Mouse (Mus musculus) liver, adult 2 months (tissue): ENCODE measurements around the gene Cenpi. TPM values are rescaled to one million over a fixed set of nuclear protein-coding genes. Genes with fewer than 3 reads are reported as not detected.

Source experiments
- DNase-seq: peaks from one replicate; pipeline ENCODE4 v3.0.0-alpha.2; 2011; ENCODE audit warnings: low read depth, low spot score; ENCODE audit errors: extremely low read depth
- H3K27ac ChIP-seq: fragments of 200-500 bp; replicated peaks from 2 replicates; pipeline ENCODE4 v1.5.1; 2012; ENCODE audit warnings: low read depth, mild to moderate bottlenecking, control low read depth, inconsistent platforms, low read length; ENCODE audit not compliant: insufficient read depth
- H3K27me3 ChIP-seq: fragments of 200-500 bp; 2 replicates; pipeline ENCODE4 v1.6.1; 2012; ENCODE audit warnings: mild to moderate bottlenecking, moderate library complexity, low read length, inconsistent platforms; ENCODE audit not compliant: control insufficient read depth, insufficient read depth
- H3K36me3 ChIP-seq: fragments of 200-500 bp; 2 replicates; pipeline ENCODE4 v1.6.1; 2012; ENCODE audit warnings: low read length, inconsistent platforms; ENCODE audit not compliant: control insufficient read depth, insufficient read depth
- H3K4me1 ChIP-seq: fragments of 200-500 bp; 2 replicates; pipeline ENCODE4 v1.6.1; 2011; ENCODE audit warnings: low read length; ENCODE audit not compliant: control insufficient read depth, insufficient read depth
- H3K4me3 ChIP-seq: fragments of 200-500 bp; 2 replicates; pipeline ENCODE4 v1.5.1; 2011; ENCODE audit warnings: low read depth, mild to moderate bottlenecking, control low read depth, low read length, moderate library complexity; ENCODE audit not compliant: insufficient read depth
- H3K79me2 ChIP-seq: fragments of 200-500 bp; 2 replicates; pipeline ENCODE4 v1.6.1; 2012; ENCODE audit warnings: inconsistent platforms, mild to moderate bottlenecking, low read length, moderate library complexity; ENCODE audit not compliant: control insufficient read depth, insufficient read depth
- H3K9ac ChIP-seq: fragments of 200-500 bp; 2 replicates; pipeline ENCODE4 v1.6.1; 2012; ENCODE audit warnings: low read depth, mild to moderate bottlenecking, control low read depth, inconsistent platforms, low read length
- CTCF ChIP-seq: fragments of 200-500 bp; IDR thresholded peaks from 2 replicates; pipeline ENCODE4 v1.5.1; 2011; ENCODE audit warnings: low read depth, low read length, control low read depth
- POLR2A ChIP-seq: fragments of 200-500 bp; IDR thresholded peaks from 2 replicates; pipeline ENCODE4 v1.6.1; 2011; ENCODE audit warnings: low read length, control low read depth; ENCODE audit not compliant: insufficient read depth; ENCODE audit errors: extremely low read depth
- WGBS: fragments of 180-500 bp; shearing (Covaris S2); methylation state at CpG from one replicate; pipeline ENCODE4 v1.1.7; 2018; 5-methylcytosine and 5-hydroxymethylcytosine counted together
- polyA plus RNA-seq: library from polyadenylated mRNA; depleted of rRNA; stranded (reverse); fragments of >200 nt; gene quantifications from 2 replicates; pipeline ENCODE4 v1.2.3, GENCODE M21; 2012; rRNA removed
- total RNA-seq: library from RNA; depleted of rRNA; stranded (reverse); fragments of >200 nt; gene quantifications from 2 replicates; pipeline ENCODE4 v1.2.3, GENCODE M21; 2014; rRNA removed

Gene Cenpi
- total and polyA plus RNA-seq, 2 experiments: 0.18 TPM; not detected in 1

DNA sequence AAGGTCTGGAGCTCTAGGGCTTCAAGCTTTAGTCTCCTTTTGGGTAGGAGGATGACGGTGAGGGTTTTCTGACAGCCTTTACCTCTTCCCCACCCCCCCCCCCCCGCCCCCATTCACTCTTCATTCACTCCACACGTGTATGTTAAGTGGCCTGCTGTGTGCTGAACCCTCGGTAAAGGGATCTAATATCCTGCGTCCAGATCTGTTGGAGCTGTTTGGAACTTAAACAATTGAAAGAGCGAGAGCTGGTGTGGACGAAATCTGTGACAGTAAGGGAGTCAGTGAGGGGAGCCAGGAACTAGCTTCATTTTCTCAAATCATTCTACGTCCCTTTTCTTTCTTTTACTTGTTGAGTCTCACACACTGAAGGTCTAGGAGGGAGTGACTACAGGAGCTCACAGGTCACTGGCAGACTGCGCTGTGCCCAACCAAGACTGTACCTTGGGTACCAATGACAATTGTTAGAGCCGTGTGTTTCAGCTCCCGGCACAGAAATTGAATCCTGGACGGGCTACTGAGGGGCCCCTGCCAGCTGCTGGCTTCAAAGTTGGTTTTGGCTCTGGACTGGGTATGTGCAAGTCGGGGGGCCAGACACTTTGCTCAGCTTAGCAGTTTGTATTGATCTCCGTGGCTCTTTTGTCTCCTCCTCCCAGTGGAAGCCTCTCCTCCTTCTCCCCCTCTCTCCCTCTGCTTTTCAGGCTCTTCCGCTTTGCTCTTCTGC, 96.1 kb downstream of the Cenpi start, which contains the start of gene Drp2:
TSS of gene Drp2 (plus strand) at position 689 of the 721 bp plus-strand sequence.
- TF ChIP-seq CTCF (no peak), POLR2A (no peak)
- H3K79me2 ChIP-seq: no peaks in the 10 kb centered on the region
- WGBS: 29% methylated on average over 12 of the region's 15 CpGs
- DNase-seq: no peak
- no peaks in the 10 kb centered on the region for H3K27me3 ChIP-seq
- H3K36me3 ChIP-seq: no peaks in the 10 kb centered on the region
- no peak within 1 kb of the TSS for H3K9ac ChIP-seq
- H3K4me3 ChIP-seq: no peak within 1 kb of the TSS
- H3K4me1 ChIP-seq: no peaks in the 10 kb centered on the region
- no peak within 1 kb of the TSS for H3K27ac ChIP-seq

DNA sequence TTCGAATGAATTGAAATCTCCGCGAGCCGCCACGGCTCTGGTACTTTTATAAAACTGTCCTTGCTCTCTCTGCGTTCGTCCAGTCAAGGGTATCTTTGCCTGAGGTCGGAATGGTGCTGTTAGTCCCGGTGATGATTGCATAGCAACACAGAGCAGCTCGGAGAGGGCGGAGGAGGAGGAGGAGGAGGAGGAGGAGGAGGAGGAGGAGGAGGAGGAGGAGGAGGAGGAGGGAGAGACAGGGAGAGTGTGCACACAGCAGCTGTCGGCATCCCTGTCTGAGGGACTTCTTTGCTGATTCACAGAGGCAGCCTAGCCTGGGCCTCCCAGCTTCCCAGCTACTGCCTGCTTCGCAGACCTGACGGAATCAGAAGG, 96.7 kb downstream of the Cenpi start:
- 17% methylated on average over 12 of the region's 14 CpGs for WGBS
- Histone ChIP-seq H3K27ac (no peak overlapping the region), H3K9ac (no peak overlapping the region), H3K4me1 (no peaks in the 10 kb centered on the region), H3K27me3 (no peaks in the 10 kb centered on the region), H3K4me3 (no peak overlapping the region), H3K79me2 (no peaks in the 10 kb centered on the region), H3K36me3 (no peaks in the 10 kb centered on the region)
- no peak for TF ChIP-seq POLR2A
- TF ChIP-seq CTCF: no peak
- no peak for DNase-seq

DNA sequence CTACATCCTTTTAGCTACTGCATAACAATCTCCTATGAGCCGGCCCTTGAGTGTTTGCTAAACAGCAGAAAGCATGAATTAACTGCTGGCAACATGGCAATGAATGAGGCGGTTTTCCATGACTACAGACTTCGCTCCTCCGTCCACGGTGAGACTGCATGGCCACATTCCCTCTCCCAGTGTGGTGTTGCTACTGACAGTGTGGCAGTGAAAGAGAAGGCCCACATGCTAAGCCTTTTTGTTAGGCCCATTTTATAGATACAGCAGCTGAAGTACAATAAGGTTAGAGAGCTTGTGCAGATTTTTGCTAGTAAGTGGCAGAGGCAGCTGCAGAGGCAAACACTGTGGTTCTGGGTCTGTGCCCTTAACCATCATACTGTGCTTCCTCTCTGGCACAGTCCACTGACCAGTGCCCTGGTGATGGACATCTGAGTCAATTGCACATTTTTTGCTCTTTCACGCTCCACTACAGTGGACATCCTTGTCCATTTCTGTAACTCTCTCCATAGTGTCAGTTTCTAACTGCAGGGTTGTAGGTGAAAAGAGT, 101.5 kb downstream of the Cenpi start:
- TF ChIP-seq POLR2A (no peak), CTCF (no peak)
- WGBS: 90% methylated on average over 6 of the region's 6 CpGs
- H3K27me3 ChIP-seq: no peaks in the 10 kb centered on the region
- no peaks in the 10 kb centered on the region for H3K4me1 ChIP-seq
- no peaks in the 10 kb centered on the region for H3K79me2 ChIP-seq
- H3K9ac ChIP-seq: no peak overlapping the region
- H3K4me3 ChIP-seq: no peak overlapping the region
- no peaks in the 10 kb centered on the region for H3K36me3 ChIP-seq
- H3K27ac ChIP-seq: no peak overlapping the region
- DNase-seq: no peak

DNA sequence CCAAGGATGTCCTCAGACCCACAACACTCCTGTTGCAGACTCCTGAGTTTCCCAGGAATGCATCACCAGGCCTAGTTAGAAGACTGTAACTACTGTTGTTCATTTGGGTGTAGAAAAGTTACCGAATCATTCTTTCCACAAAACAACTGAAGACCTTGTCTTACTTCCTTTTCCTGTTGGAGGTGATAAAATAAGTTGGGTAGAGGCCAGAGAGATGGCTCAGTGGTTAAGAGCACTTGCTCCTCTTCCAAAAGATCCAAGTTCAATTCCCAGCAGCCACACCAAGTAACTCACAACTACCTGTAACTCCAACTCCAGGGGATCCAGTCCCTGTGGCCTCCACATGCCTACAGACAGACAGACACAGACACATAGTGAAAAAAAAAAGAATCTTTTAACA, 104.2 kb downstream of the Cenpi start:
- WGBS: 85% methylated on average over 1 of the region's 1 CpGs
- no peak for DNase-seq
- TF ChIP-seq POLR2A (no peak), CTCF (no peak)
- Histone ChIP-seq H3K27me3 (no peaks in the 10 kb centered on the region), H3K4me1 (no peaks in the 10 kb centered on the region), H3K4me3 (no peak overlapping the region), H3K79me2 (no peaks in the 10 kb centered on the region), H3K9ac (no peak overlapping the region), H3K27ac (no peak overlapping the region), H3K36me3 (no peaks in the 10 kb centered on the region)

Other genes with a start within 250 kb of the Cenpi start
- 8.1 and 8.9 TPM in 2 replicates for gene Cstf2, start 248.9 kb upstream of the Cenpi start, total RNA-seq
- 7.5 and 8.1 TPM in 2 replicates for gene Cstf2, start 248.9 kb upstream of the Cenpi start, polyA plus RNA-seq
- 0.07 and 0.09 TPM in 2 replicates for gene Xkrx, start 146.0 kb upstream of the Cenpi start, total RNA-seq
- 0.09 and 0.10 TPM in 2 replicates for gene Xkrx, start 146.0 kb upstream of the Cenpi start, polyA plus RNA-seq
- gene Arl13a, start 120.6 kb upstream of the Cenpi start, total RNA-seq: not detected in 2 replicates
- gene Arl13a, start 120.6 kb upstream of the Cenpi start, polyA plus RNA-seq: not detected in 2 replicates
- not detected in 2 replicates for gene Nox1, start 86.1 kb upstream of the Cenpi start, total RNA-seq
- gene Nox1, start 86.1 kb upstream of the Cenpi start, polyA plus RNA-seq: not detected in 2 replicates
- gene Trmt2b, start 31.1 kb upstream of the Cenpi start, total RNA-seq: 25.2 and 27.3 TPM in 2 replicates
- gene Trmt2b, start 31.1 kb upstream of the Cenpi start, polyA plus RNA-seq: 9.2 and 10.0 TPM in 2 replicates
- 0.18 and 1.1 TPM in 2 replicates for gene Tmem35a, start 12.9 kb upstream of the Cenpi start, total RNA-seq
- 0.04 TPM in 2 replicates for gene Tmem35a, start 12.9 kb upstream of the Cenpi start, polyA plus RNA-seq
- gene Drp2, start 96.5 kb downstream of the Cenpi start, total RNA-seq: under 0.01 TPM in 1 of 2 replicates, not detected in the other
- gene Drp2, start 96.5 kb downstream of the Cenpi start, polyA plus RNA-seq: not detected in 2 replicates
- gene Taf7l, start 168.4 kb downstream of the Cenpi start, total RNA-seq: not detected in 2 replicates
- not detected in 2 replicates for gene Taf7l, start 168.4 kb downstream of the Cenpi start, polyA plus RNA-seq
- gene Timm8a1, start 233.8 kb downstream of the Cenpi start, total RNA-seq: 29.4 and 39.0 TPM in 2 replicates
- gene Timm8a1, start 233.8 kb downstream of the Cenpi start, polyA plus RNA-seq: 3.6 and 3.8 TPM in 2 replicates